ENCODE assay signal across 21 mouse cellular contexts in the genomic region with DNA sequence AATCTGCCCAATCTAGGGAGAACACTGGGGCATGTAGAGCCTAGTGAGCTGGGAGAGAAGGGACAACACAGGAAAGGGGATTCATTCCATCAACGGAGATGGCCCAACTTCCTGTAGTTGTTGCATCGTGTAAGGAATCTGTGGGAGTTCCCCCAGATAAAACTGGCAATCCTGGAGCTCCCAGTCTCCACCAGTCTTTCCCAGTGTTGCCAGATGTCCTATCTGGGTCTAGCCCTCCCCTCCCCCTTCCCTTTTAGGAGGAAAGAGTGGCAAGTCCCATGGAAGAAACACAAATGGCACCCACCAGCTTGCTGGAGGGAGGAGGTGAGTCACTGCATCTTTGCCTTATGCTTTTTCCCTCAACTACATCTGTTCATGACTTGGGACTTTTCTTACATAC.
A peak's percentile ranks its signal among the peaks of the same experiment; 100 is the strongest.
DNase-seq lines count a peak whose midpoint lies in the region; ATAC-seq lines count a peak whose summit lies in the region.
"Had no signal": no experiment of that assay in that cellular context is flagged by ENCODE, and none has a peak within 500 bp of the region (broad histone marks: within the 10 kb centered on the region; RNA-seq: fewer than 3 reads in every experiment).

No protein-coding gene starts in this region.

- H3K36me3 ChIP-seq in forebrain, embryonic 14.5 days (ENCODE audit: control insufficient read depth, insufficient read depth, low read length), result peaks cover 14% of the 10 kb centered on the region; the same call in 1 of the 2 replicates
- H3K36me3 ChIP-seq in forebrain, embryonic 10.5 days (replicated peaks), result no peaks in the 10 kb centered on the region
- H3K36me3 ChIP-seq in limb, embryonic 11.5 days (ENCODE audit: control insufficient read depth, insufficient read depth, low read length), result no peaks in the 10 kb centered on the region
- H3K36me3 ChIP-seq in limb, embryonic 10.5 days, result no peaks in the 10 kb centered on the region
- peaks cover 9% of the 10 kb centered on the region for H3K36me3 ChIP-seq in limb, embryonic 13.5 days
- H3K36me3 ChIP-seq: embryonic facial prominence, embryonic 10.5 days; hindbrain, embryonic 10.5 days; midbrain, embryonic 15.5 days; neural tube, embryonic 15.5 days had no signal

- H3K9ac ChIP-seq in forebrain, embryonic 14.5 days (ENCODE audit: low read length), result no peak overlapping the region
- H3K9ac ChIP-seq in limb, embryonic 11.5 days (ENCODE audit: low read length), result no peak overlapping the region
- H3K9ac ChIP-seq in limb, embryonic 13.5 days, result no peak overlapping the region
- H3K9ac ChIP-seq: forebrain, postnatal 0 days; midbrain, embryonic 15.5 days; neural tube, embryonic 15.5 days had no signal

- intact Hi-C loops in gastrocnemius, postnatal 36 days (cut with DNase I), result no loop called here

- H3K9me3 ChIP-seq in forebrain, embryonic 14.5 days (replicated peaks; ENCODE audit: control insufficient read depth, low read length), result no peaks in the 10 kb centered on the region
- no peaks in the 10 kb centered on the region for H3K9me3 ChIP-seq in forebrain, embryonic 10.5 days
- no peaks in the 10 kb centered on the region for H3K9me3 ChIP-seq in limb, embryonic 11.5 days (ENCODE audit: control insufficient read depth, low read length)
- no peaks in the 10 kb centered on the region for H3K9me3 ChIP-seq in limb, embryonic 10.5 days (replicated peaks)
- no peaks in the 10 kb centered on the region for H3K9me3 ChIP-seq in limb, embryonic 13.5 days
- H3K9me3 ChIP-seq: embryonic facial prominence, embryonic 10.5 days; hindbrain, embryonic 10.5 days; midbrain, embryonic 15.5 days; neural tube, embryonic 15.5 days had no signal

- no peak overlapping the region for H3K4me3 ChIP-seq in forebrain, embryonic 14.5 days (ENCODE audit: low read depth, low read length)
- H3K4me3 ChIP-seq in forebrain, embryonic 10.5 days, result no peak overlapping the region
- no peak overlapping the region for H3K4me3 ChIP-seq in limb, embryonic 11.5 days (ENCODE audit: low read depth, low read length)
- no peak overlapping the region for H3K4me3 ChIP-seq in limb, embryonic 10.5 days
- H3K4me3 ChIP-seq in limb, embryonic 13.5 days, result no peak overlapping the region
- H3K4me3 ChIP-seq: embryonic facial prominence, embryonic 10.5 days; hindbrain, embryonic 10.5 days; midbrain, embryonic 15.5 days; neural tube, embryonic 15.5 days had no signal

- peak; percentile 4; the same call in 1 of the 2 replicates for ATAC-seq in forebrain, embryonic 14.5 days
- ATAC-seq in limb, embryonic 11.5 days (ENCODE audit: insufficient number of reproducible peaks, low FRiP score, low TSS enrichment, low read depth), result no peak
- no peak for ATAC-seq in limb, embryonic 13.5 days (ENCODE audit: low FRiP score, low read depth)
- ATAC-seq: forebrain, postnatal 0 days; midbrain, embryonic 15.5 days had no signal

- no peak overlapping the region for H3K27ac ChIP-seq in forebrain, embryonic 14.5 days (ENCODE audit: low read depth, low read length)
- no peak overlapping the region for H3K27ac ChIP-seq in forebrain, embryonic 10.5 days
- 0 out of 2 replicates have a peak overlapping the region, but pooled peaks have one; percentile 8 for H3K27ac ChIP-seq in limb, embryonic 11.5 days (replicated peaks; ENCODE audit: low read depth, low read length)
- no peak overlapping the region for H3K27ac ChIP-seq in limb, embryonic 10.5 days
- H3K27ac ChIP-seq in limb, embryonic 13.5 days, result peak overlapping the region; percentile 8; the same call in 1 of the 2 replicates
- H3K27ac ChIP-seq: embryonic facial prominence, embryonic 10.5 days; hindbrain, embryonic 10.5 days; midbrain, embryonic 15.5 days; neural tube, embryonic 15.5 days; stomach, postnatal 0 days had no signal

- 90% methylated on average over 2 of the region's 2 CpGs for WGBS in forebrain, embryonic 14.5 days
- WGBS in forebrain, embryonic 10.5 days, result 81% methylated on average over 2 of the region's 2 CpGs
- 85% methylated on average over 2 of the region's 2 CpGs for WGBS in limb, embryonic 11.5 days
- WGBS in limb, embryonic 10.5 days, result 87% methylated on average over 2 of the region's 2 CpGs
- WGBS in limb, embryonic 13.5 days, result 88% methylated on average over 2 of the region's 2 CpGs

- H3K4me2 ChIP-seq in forebrain, embryonic 14.5 days (ENCODE audit: low read length), result no peak overlapping the region
- no peak overlapping the region for H3K4me2 ChIP-seq in limb, embryonic 11.5 days (ENCODE audit: low read depth, severe bottlenecking)
- H3K4me2 ChIP-seq in limb, embryonic 13.5 days (replicated peaks), result no peak overlapping the region
- H3K4me2 ChIP-seq: liver, embryonic 11.5 days; midbrain, embryonic 15.5 days; neural tube, embryonic 15.5 days had no signal

- no peak for DNase-seq in forebrain, embryonic 14.5 days (ENCODE audit: low spot score)
- no peak for DNase-seq in forebrain, embryonic 10.5 days (ENCODE audit: extremely low spot score, low spot score)
- peak; percentile 30 for DNase-seq in layer of hippocampus, adult 11-12 months (ENCODE audit: low spot score)
- no peak for DNase-seq in layer of hippocampus, adult 9-10 months (ENCODE audit: low spot score)
- DNase-seq in limb, embryonic 11.5 days (ENCODE audit: low spot score), result no peak
- DNase-seq in limb, embryonic 10.5 days (ENCODE audit: low spot score), result no peak
- DNase-seq in gastrocnemius, postnatal 36 days, result no peak
- DNase-seq: cerebellum, adult 8-10 months; forebrain, postnatal 0 days; gastrocnemius, postnatal 10 days; kidney, adult 2 months; kidney, postnatal 10 days; lung, adult 2 months had no signal

- no peaks in the 10 kb centered on the region for H3K27me3 ChIP-seq in forebrain, embryonic 14.5 days (replicated peaks; ENCODE audit: control insufficient read depth, insufficient read depth, low read length)
- H3K27me3 ChIP-seq in forebrain, embryonic 10.5 days (ENCODE audit: poor library complexity, severe bottlenecking), result no peaks in the 10 kb centered on the region
- no peaks in the 10 kb centered on the region for H3K27me3 ChIP-seq in limb, embryonic 11.5 days (ENCODE audit: control insufficient read depth, insufficient read depth, low read length)
- no peaks in the 10 kb centered on the region for H3K27me3 ChIP-seq in limb, embryonic 10.5 days (ENCODE audit: low read depth, poor library complexity, severe bottlenecking)
- no peaks in the 10 kb centered on the region for H3K27me3 ChIP-seq in limb, embryonic 13.5 days
- H3K27me3 ChIP-seq: CH12.LX; midbrain, embryonic 15.5 days; neural tube, embryonic 15.5 days had no signal

- H3K4me1 ChIP-seq in forebrain, embryonic 14.5 days (ENCODE audit: control insufficient read depth, insufficient read depth, low read length), result no peaks in the 10 kb centered on the region
- H3K4me1 ChIP-seq in forebrain, embryonic 10.5 days, result peaks cover 36% of the 10 kb centered on the region
- H3K4me1 ChIP-seq in limb, embryonic 11.5 days (ENCODE audit: control insufficient read depth, insufficient read depth, low read length), result peaks cover 7% of the 10 kb centered on the region; the same call in 1 of the 2 replicates
- peaks cover 24% of the 10 kb centered on the region for H3K4me1 ChIP-seq in limb, embryonic 10.5 days
- peaks cover 24% of the 10 kb centered on the region for H3K4me1 ChIP-seq in limb, embryonic 13.5 days

Comparison
In these comparisons a context has a peak if more than half of its experiments do, and no peak if none do; other contexts are left out.
1. H3K27ac ChIP-seq: peak in limb, embryonic 11.5 days (single experiment) and limb, embryonic 13.5 days (single experiment); none in forebrain, embryonic 14.5 days (single experiment), forebrain, embryonic 10.5 days (single experiment) and limb, embryonic 10.5 days (single experiment).